Mouse (Mus musculus) myocyte (in vitro differentiated cells): ENCODE measurements around the gene Kif1b.

Source experiments
- CEBPB ChIP-seq: IDR thresholded peaks from 2 replicates; pipeline ENCODE4 v1.6.1; 2011; ENCODE audit warnings: mild to moderate bottlenecking, moderate library complexity; ENCODE audit not compliant: poor library complexity, insufficient read depth, severe bottlenecking
- E2F4 ChIP-seq: IDR thresholded peaks from one replicate; pipeline ENCODE4 v1.6.1; 2011; ENCODE audit warnings: mild to moderate bottlenecking, control low read depth, moderate library complexity; ENCODE audit not compliant: insufficient read depth
- MAX ChIP-seq: IDR thresholded peaks from one replicate; pipeline ENCODE4 v1.6.1; 2011; ENCODE audit warnings: low read depth, mild to moderate bottlenecking, control low read depth
- MYOD1 ChIP-seq, 3 experiments: IDR thresholded peaks; one replicate each; pipeline ENCODE4 v1.6.1; 2011; ENCODE audit warnings: control low read depth in 2 of 3, low read depth in 2 of 3, mild to moderate bottlenecking in 2 of 3, moderate library complexity in 1 of 3; ENCODE audit not compliant: insufficient read length in 2 of 3, control insufficient read depth in 1 of 3
- MYOG ChIP-seq, 3 experiments: IDR thresholded peaks; one replicate each; pipeline ENCODE4 v1.6.1; 2011; ENCODE audit warnings: control low read depth in 2 of 3, low read depth in 2 of 3, mild to moderate bottlenecking in 2 of 3; ENCODE audit not compliant: insufficient read length in 2 of 3, control insufficient read depth in 1 of 3, insufficient read depth in 1 of 3
- POLR2A ChIP-seq: IDR thresholded peaks from one replicate; pipeline ENCODE4 v1.6.1; 2011; ENCODE audit warnings: low read depth, mild to moderate bottlenecking, control low read depth, moderate library complexity; ENCODE audit not compliant: insufficient read length
- POLR2AphosphoS2 ChIP-seq: IDR thresholded peaks from one replicate; pipeline ENCODE4 v1.6.1; 2011; ENCODE audit warnings: low read depth, control low read depth; ENCODE audit not compliant: insufficient read length
- REST ChIP-seq: IDR thresholded peaks from one replicate; pipeline ENCODE4 v1.6.1; 2011; ENCODE audit warnings: mild to moderate bottlenecking, control low read depth, moderate library complexity; ENCODE audit not compliant: insufficient read depth, insufficient read length
- SRF ChIP-seq: IDR thresholded peaks from one replicate; pipeline ENCODE4 v1.6.1; 2011; ENCODE audit warnings: low read depth; ENCODE audit not compliant: control insufficient read depth, insufficient read length
- TCF12 ChIP-seq: IDR thresholded peaks from one replicate; pipeline ENCODE4 v1.6.1; 2011; ENCODE audit warnings: mild to moderate bottlenecking, control low read depth; ENCODE audit not compliant: poor library complexity, insufficient read depth, severe bottlenecking
- TCF3 ChIP-seq: IDR thresholded peaks from one replicate; pipeline ENCODE4 v1.6.1; 2011; ENCODE audit warnings: low read depth, control low read depth; ENCODE audit not compliant: insufficient read length
- USF1 ChIP-seq: IDR thresholded peaks from one replicate; pipeline ENCODE4 v1.6.1; 2011; ENCODE audit warnings: low read depth, mild to moderate bottlenecking, control low read depth, moderate library complexity

- TF ChIP-seq USF1 (no peak), POLR2A (no peak), TCF12 (no peak), SRF (no peak), CEBPB (no peak), MYOD1 (IDR thresholded peaks at IDR 0.05; ENCODE audit: control insufficient read depth in 1 of 3, insufficient read length in 2 of 3, low read depth in 2 of 3) (no peak), MYOG (IDR thresholded peaks at IDR 0.05; ENCODE audit: control insufficient read depth in 1 of 3, insufficient read depth in 1 of 3, insufficient read length in 2 of 3, low read depth in 2 of 3) (no peak), MAX (no peak), POLR2AphosphoS2 (no peak), E2F4 (no peak), REST (no peak), TCF3 (no peak)
These were observed 89.0 kb downstream of the Kif1b start for GRCm38 (mm10) chr4:149218476-149218875.
